Mouse (Mus musculus) retina, embryonic 14.5 days (tissue): ENCODE data around the gene Fabp1.

Experiments
- DNase-seq: peaks from one replicate; pipeline ENCODE4 v3.0.0-alpha.2; 2015; ENCODE audit warnings: low spot score

The Fabp1 gene

DNA sequence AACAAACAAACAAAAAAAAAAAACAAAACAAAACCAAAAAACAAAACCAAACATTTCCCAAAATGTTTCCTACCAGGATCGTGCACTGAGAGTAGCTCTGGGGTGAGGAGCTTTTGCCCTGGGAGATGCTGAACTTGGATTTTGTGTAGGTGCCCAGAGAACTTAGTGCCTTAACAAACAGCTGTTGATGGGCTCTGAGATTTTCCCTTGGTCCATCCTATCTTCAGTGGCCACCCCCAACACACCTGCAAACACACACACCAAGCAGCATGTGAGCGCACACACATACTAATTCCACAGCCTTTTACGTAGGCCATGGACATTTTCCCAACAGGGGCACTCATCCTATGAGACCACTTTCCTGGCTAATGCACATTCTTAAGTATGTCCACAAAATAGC, 12.8 kb downstream of the Fabp1 start:
- DNase-seq = no peak

DNA sequence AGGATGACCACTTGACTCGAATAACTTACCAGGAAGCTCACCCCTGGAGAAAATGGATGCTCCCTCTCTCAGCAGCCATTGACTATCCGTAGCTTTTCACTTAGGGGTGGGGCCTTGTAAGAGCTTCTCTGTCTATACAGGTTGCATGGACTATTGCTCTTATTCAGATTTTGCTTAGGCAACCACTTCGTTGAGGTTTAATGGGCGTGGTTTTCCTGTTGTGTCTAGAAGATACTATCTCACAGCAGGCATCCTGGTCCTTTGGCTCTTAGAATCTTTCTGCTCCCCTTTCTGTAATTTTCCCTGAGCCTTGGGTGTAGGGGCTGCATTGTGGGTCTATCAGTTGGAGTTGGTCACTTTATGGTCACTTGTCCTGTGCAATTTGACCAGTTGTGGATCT, 21.9 kb downstream of the Fabp1 start:
- DNase-seq = no peak

DNA sequence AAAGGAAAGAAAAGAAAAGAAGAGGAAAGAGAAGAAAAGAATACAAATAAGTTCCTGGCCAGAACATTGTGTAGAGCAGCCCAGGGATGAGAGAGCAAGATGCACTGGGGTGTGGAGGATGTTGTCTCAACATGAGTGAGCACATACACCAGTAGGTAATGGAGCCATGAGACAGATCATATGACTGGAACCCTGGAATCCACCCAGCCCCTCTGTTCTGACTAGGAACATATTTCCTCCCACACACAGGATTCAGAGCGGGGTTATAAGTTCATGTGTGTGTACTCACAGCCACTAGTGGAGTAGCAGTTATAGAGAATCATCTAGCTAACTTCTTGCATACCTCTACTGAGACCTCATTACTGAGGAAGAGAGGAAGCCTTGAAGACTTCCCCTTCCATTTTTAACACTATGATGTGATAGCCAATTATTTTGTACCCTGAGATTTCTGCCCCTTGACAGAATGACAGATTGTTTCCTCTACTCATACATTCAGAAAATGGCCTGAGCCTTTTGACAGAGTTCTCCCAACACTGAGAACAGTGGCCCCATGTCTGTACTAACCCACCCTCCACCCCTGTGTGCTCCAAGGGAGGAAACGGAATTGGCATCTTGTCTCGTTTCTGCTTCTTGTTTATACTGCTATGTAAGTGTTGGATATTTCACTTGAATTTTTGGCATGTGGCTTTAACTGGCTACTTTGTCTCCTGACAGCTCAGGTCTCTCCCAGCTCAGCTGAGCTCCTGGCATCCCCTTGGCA, 24.7 kb downstream of the Fabp1 start:
- DNase-seq = no peak

DNA sequence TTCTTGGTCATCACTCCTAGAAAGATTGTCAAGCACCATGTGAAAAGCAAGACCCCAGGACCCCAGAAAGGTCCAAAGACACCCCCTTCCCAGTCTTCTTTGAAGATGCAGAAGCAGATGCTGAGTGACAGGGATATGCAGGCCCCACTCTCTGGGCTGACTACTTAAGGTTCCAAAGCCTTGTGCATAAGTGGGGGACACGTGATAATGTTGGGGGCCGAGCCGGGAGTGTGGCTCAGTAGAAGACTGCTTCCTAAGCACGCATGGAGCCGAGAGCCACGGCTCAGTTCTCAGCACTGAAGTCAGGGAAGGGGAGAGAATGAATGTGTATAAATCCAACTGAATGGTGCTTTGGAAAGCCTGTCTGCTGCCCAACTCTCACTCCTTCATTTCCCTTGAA, 26.9 kb downstream of the Fabp1 start:
- no peak for DNase-seq

DNA sequence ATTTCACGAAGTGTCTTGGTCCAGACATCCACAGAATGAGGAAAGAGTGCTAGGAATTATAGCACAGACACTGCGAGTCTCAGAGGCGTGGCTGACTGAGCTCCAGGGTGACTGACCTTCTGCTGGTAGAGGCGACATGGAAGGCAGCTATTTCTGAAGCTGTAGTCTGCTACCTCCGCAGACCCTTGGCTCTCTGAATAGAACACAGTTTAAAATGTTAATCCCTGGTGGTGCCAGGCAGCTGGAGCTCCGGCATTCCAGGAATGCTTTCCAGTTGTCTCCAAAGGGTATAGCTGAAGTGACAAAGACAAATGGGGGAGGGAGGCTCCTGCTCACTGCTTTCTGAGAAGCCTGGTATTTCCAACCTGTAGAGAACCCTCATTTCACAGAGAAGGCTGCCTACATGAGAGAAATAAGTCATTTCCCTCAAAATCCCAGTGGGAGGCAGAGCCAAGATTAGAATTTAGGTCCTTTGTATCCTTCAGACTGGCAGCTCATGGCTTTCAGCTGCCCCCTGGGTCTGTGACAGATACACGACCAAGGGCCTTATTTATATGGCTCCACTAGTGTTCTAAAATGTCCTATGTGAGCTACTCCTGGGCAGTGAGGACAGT, 27.6 kb downstream of the Fabp1 start:
- peak; percentile 16 for DNase-seq

DNA sequence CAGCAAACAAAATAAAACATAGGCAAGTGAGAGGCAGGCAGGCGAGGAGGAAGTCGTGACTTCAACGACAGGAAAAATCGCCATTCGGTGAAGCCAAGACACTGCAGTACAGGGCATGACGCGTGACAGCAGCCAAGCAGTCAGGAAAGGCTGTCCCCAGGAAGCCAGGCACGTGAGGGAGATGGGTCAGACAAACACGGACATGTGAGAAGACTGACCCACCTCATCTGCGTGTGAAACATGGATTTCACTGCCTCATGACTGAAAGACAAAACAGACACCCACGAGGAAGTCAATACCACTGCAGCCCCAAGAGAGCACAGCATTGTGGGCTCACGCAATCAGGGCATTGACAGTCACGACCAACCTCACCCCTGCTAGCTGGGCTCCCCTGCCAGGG, 35.5 kb downstream of the Fabp1 start:
- DNase-seq = no peak

DNA sequence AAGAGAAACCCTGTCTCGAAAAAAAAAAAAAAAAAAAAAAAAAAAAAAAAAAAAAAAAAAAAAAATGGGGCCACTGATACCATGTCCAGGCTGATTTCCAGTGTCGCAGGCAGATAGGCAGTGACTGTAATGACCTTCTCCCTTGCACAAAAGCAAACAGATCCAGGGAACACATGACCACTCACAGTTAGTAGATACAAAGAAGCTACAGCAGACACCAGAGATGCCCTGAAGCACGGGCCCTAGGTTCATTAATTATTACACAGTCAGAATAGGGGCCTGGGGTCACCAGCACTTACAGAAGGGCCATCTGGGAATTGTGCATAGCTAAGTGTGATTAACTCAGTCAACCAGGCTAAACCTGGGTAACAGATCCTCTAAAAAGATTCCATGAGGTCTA, 36.3 kb downstream of the Fabp1 start:
- DNase-seq = peak; percentile 52

DNA sequence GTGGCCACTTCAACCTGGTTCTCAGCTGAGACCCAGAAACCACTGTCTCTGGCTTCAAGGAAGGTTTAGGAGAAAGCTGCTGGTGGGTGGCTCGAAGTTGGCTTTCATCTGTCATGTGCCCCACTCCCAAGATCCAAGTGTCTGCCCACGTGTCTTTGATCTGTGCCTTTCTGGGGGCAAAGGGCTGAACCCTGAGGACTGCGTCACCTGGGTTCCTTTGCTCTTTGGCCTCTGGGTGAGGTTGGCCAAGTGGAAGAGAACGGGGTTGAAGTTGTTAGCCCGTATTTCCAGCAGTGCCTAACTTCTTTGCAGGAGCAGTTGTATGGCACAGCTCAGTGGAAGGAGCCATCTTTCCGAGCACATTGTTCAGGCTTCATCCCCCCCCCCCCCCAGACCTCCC, 36.9 kb downstream of the Fabp1 start:
- DNase-seq = no peak

DNA sequence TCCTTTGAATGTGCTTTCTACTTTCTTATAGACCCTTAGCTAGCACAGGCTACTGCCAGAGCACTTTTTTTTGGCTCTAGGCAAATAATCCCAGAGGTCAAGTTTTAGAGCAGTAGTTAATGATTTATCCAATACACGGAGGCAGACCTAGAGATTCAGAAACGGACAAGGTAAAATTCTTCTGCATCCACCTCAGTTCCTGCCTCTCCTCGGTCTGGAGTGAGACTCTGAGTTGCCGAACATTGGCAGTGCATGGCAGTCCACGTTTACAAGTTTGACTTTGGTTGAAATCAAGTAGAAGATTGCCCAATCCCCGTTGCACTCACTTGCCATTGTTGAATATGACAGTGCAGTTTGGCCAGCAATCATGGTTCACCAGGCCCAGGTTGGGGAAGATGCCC, 37.4 kb downstream of the Fabp1 start:
- DNase-seq = no peak

DNA sequence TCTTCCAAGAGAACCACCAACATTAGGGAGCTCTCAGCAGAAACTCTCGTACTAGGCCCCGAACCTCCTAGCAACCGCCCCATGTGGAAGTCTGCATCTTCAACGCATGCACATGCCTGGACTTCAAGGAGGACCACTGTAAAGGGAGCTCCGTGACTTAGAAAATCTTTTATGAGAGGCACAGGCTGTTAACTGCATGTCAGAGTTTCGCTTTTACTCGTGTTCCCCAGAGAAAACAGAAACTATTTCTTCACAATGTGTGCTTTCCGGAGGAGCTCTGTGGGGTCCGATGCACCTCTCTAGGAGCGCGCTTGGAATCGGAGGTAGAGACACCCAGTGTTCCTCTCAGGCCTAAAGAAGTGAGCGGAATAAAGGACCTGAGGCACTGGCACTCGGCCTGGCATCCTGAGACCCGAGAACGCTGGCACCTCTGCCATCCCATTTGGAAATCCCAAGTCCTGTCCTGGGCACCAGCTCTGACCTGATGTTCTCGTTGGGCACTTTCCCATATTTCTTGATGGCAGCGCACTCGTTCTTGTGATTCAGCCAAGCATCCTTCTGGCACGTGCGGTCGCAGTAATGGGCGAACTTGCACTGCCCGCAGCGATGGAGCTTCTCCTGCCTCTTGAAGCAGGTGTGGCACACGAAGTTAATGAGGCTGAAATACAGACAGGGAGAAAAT, 39.6 kb downstream of the Fabp1 start:
- DNase-seq = no peak

DNA sequence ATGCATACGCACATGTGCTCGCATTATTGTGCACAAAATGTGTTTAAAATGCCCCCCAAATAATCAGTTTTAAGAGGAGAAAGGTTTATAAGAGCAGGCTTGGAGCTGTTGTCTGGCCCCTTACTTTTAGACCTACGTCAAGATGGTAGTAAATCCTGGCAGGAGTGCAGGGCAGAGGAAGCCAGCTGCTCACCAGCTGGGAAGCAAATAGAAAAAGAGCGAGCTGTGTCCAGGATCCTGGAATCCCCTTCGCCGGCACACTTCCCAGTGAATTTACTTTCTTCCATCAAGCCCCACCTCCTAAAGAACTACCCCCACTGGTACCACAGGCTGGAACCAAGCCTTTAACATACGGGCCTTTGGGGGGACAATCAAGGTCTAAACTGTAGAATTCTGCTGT, 41.2 kb downstream of the Fabp1 start:
- DNase-seq = no peak

DNA sequence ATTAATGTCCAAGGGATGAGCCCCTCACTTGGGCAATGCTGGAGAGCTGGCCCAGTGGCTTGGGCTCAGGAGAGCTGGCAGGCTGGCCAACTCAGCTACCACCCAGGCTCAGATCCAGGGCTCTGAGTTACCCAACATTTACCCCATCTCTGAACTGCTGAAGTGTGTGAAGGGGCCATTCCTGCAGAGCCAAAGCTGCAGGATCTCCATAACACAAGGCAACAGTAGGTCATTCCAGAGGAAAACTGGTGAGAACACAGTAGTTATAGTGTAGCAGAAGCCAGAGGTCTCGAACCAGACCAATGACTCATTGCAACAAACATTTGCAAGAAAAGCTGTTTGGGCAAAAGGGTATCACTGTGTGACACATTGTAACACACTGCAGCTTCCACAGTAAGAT, 43.2 kb downstream of the Fabp1 start:
- no peak for DNase-seq

DNA sequence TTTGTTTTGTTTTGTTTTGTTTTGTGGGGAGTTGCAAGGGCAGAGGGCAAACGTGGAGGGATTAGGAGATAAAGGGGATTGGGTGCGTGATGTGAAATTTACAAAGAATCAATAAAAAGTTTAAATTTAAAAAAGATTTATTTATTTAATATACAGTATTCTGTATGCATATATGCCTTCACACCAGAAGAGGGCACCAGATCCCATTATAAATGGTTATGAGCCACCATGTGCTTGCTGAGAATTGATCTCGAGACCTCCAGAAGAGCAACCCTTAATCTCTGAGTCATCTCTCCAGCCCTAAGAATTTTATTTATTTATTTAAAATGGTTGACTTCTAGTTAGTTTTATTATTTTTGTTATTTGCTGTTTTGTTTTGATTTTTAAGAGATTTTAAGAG, 43.6 kb downstream of the Fabp1 start:
- DNase-seq = no peak

DNA sequence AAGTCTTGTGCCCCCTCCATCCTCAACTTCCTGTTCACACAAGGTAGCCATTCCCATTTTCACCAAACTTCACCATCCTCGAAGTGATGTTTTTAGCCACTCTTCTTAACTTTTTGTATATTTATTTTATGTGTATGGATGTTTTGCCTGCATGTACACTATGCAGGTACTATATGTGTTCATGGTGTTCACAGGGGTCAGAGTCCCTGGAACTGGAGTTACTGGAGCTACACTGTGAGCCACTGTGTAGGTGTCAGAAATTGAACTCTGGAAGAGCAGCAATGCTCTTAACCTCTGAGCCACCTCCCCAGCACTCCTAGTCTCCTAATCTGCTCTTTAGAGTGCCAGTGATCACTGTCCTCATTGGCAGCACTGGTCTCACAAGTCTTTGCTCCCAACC, 48.8 kb downstream of the Fabp1 start:
- no peak for DNase-seq

DNA sequence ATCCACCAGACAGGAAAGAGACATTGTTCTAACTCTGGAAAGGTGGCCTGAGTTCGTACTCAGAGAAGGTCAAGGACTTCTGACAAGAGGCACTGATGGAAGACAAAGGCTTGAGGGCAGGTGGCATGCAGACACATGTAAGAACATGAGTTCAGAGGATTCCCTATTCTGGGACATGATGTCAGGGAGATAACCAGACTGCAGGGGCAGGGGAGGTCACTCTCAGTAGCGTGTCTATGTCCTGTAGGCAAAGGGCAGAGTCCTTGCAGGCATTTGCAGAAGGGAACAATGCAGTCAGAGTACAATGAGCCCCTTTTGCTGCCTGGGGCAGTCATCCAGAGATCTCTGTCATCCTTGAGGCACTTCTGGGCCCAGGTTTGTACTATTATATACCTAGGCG, 50.0 kb downstream of the Fabp1 start:
- DNase-seq = no peak

DNA sequence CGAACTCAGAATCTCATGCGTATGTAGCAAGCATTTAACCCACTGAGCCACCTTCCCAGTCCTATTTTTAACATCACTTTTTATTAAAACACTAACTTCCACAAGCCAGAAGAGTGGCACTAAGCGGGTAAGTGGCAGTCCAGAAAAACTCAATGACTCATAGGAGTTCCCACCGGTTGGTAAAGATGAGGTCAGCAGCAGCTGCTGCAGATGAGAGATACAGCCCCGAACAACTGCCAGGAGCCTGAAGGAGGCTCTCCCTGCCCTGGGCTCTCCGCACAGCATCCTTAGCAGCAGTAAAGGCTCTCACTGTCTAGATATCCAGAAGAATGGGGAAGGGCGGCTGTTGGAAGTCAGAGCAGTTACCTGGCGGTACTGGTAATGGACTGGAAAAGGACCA, 51.3 kb downstream of the Fabp1 start:
- DNase-seq = no peak

DNA sequence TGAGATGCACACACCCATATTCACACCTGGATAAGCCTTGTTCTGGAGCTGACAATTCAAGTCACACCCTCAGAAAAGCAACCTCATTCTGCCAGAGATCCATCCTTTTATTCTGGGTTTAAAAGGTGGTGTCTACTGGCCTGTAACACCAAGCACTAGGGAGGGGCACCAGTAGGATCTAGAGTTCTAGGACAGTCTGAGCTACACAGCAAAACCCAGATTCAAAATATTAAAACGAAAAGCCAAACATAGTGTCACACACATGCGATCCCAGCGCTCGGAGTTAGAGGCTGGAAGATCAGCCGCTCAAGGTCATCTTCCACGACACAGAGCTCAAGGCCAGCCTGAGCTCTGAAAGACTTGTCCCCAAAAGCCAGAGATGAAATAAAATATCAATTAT, 54.8 kb downstream of the Fabp1 start:
- no peak for DNase-seq
